Mouse (Mus musculus) macrophage (primary cell): ENCODE results near the gene Unc45a. TPM values are rescaled to one million over a fixed set of nuclear protein-coding genes. Genes with fewer than 3 reads are reported as not detected.
"Not testable (repeated sequence)": the region's sequence is repeated elsewhere in the genome, so short reads cannot be mapped to it uniquely, and the experiment has no call there.

Experiments
- H3K27ac ChIP-seq: fragments of 350-480 bp; formaldehyde crosslinking; 2 replicates; pipeline ENCODE4 v1.9.0; 2021
- H3K36me3 ChIP-seq: fragments of 350-480 bp; formaldehyde crosslinking; 2 replicates; pipeline ENCODE4 v1.9.0; 2021; ENCODE audit errors: inconsistent target
- H3K4me3 ChIP-seq: fragments of 350-480 bp; formaldehyde crosslinking; 2 replicates; pipeline ENCODE4 v1.9.0; 2021; ENCODE audit errors: inconsistent target
- H3K79me2 ChIP-seq: fragments of 350-480 bp; formaldehyde crosslinking; 2 replicates; pipeline ENCODE4 v1.9.0; 2021; ENCODE audit errors: inconsistent target
- WGBS: methylation state at CpG from one replicate; pipeline ENCODE4 v1.1.7; 2026; ENCODE audit warnings: inconsistent platforms; ENCODE audit not compliant: missing documents; 5-methylcytosine and 5-hydroxymethylcytosine counted together
- polyA plus RNA-seq: library from polyadenylated mRNA; stranded (reverse); fragments of 250-400 nt; gene quantifications from 3 replicates; pipeline ENCODE4 v1.2.4, GENCODE M21; 2018; ENCODE audit warnings: inconsistent platforms

Unc45a gene
- polyA plus RNA-seq, 1 experiment from 2014 or later = 14.3 TPM

DNA sequence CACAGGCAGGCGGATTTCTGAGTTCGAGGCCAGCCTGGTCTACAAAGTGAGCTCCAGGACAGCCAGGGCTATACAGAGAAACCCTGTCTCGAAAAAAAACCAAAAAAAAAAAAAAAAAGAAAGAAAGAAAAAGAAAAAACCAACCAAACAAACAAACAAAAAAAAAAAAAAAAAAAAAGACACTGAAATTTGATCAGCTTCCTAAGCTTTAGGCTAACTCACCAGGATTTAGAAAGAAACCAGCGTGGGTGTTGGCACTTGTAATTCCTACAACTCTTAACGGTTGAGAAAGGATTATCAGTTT, 16.0 kb downstream of the Unc45a start:
- H3K36me3 ChIP-seq = peaks cover 32% of the 10 kb centered on the region; the same call in 1 of the 2 replicates
- 83% methylated on average over 2 of the region's 5 CpGs for WGBS
- H3K79me2 ChIP-seq, H3K4me3 ChIP-seq, H3K27ac ChIP-seq: not testable (repeated sequence)

DNA sequence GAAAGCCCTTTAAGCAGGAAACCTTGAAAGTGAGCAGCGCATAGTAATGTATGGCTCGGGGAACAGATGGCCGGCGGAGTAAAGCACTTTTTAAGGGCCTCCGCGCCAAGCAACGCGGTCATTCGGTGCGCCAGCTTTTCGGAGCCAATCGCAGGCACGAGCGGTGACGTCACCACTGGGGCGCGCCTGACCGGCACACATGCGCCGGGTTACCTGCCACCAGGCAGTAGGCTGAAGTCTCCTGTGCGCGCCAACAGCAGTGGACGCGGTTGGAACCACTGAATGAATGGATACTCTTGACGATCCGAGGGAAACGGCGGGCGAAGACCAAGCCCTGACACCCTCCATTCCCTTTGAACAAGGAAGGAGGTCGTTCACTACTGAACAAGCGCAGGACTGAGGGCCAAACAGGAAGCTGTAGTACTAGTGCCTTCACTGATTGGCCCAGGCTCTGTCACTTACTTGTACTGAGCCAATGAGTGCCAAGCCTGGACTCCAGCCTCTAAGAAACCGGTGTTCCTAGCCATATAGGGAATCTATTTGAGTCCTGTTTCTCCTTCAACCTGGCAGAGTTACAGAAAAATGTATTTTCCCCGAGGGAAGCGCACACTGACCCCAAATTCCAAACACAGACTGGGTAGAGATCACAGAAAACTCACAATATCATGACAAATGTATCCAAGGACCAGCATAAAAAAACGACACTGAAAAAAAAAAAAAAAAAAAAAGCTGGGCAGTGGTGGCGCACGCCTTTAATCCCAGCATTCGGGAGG, 16.6 kb downstream of the Unc45a start, which contains the start of gene Rccd1:
Gene Rccd1, minus strand, starts transcription at position 412 of the 773 bp plus-strand sequence.
- WGBS = under 1% methylated on average over 34 of the region's 38 CpGs

DNA sequence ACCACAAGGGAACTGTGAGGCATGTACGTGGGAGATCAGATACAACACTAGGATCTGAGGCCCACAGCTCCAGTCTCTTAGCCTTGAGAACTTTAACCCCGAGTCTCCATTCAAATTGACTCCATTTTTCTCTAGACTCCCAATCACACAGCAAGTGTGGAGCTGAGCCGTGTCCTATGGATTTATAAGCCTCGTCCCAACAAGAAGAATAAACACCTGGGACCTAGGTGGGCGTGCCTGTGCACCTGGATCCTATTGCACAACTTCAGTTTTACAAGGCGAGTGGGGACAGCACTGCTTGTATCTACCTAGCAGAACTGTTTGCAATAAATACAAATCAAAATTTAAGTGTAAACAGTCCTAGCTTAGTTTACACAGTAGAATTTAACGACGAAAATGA, 17.5 kb downstream of the Unc45a start:
- Histone ChIP-seq H3K36me3 (peaks cover 23% of the 10 kb centered on the region; the same call in 1 of the 2 replicates), H3K79me2 (no peaks in the 10 kb centered on the region), H3K27ac (peak overlapping the region; percentile 54; the same call in 1 of the 2 replicates), H3K4me3 (peak overlapping the region; percentile 55)
- 24% methylated on average over 8 of the region's 8 CpGs for WGBS

More for the DNA sequence above, 16.6 kb downstream of the Unc45a start, which contains the start of gene Rccd1:
- peak within 1 kb of the TSS; percentile 54 for H3K27ac ChIP-seq
- peaks cover 28% of the 10 kb centered on the region; the same call in 1 of the 2 replicates for H3K36me3 ChIP-seq
- no peaks in the 10 kb centered on the region for H3K79me2 ChIP-seq
- peak within 1 kb of the TSS; percentile 55 for H3K4me3 ChIP-seq

DNA sequence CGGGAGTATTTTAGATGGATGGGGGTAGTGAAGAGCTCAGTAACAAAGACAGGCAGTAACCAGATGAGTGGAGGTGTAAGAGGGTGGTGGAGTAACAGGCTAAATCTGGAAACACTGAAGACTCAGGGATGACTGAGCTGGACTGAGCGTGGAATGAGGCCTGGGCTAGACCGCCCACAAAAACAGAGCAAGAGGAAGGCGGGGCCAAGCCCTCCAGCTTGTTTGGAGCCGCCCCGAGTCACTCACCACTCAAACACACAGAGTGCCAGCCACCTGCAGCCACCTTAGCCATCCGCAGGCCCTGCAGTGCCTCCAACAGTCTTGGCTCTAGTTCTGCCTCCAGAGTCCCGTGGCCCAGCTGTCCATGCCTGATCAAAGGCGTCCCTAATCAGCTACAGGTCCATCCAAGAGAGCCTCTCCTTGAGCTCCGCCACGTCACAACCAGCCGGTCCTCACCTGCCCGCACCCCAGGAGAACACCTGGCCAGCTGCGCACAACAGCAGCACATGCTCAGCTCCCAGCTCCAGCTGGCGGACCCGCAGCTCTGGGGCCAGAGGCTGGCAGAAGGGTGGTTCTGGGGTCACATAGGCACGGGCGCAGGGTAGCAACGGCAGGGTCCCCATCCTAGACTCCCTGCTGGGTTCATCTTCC, 20.8 kb downstream of the Unc45a start:
- WGBS = 92% methylated on average over 18 of the region's 19 CpGs
- no peak overlapping the region for H3K4me3 ChIP-seq
- no peaks in the 10 kb centered on the region for H3K79me2 ChIP-seq
- no peak overlapping the region for H3K27ac ChIP-seq
- 0 out of 2 replicates have a peak, but pooled peaks cover 4% of the 10 kb centered on the region for H3K36me3 ChIP-seq

DNA sequence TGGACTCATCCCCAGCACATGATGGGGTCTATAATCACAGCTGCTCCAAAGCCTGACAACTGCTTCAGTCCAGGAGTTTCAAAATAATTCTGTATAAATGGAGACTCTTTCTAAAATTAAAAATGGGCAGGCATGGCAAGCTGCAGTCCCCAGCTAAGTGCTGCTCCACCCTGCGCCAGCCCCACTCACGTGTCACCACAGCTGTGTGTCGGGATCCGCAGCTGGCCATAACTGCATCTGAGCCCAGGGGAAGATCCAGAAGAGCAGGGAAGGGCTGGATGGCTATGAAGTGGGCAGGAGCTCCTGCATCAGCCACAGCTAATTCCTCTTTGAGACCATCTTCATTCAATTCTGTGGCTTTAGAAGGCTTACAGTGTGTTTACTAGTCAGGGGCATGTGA, 22.1 kb downstream of the Unc45a start:
- WGBS = 100% methylated on average over 4 of the region's 4 CpGs
- Histone ChIP-seq H3K27ac (no peak overlapping the region), H3K79me2 (no peaks in the 10 kb centered on the region), H3K4me3 (no peak overlapping the region), H3K36me3 (peaks cover 8% of the 10 kb centered on the region; the same call in 1 of the 2 replicates)

DNA sequence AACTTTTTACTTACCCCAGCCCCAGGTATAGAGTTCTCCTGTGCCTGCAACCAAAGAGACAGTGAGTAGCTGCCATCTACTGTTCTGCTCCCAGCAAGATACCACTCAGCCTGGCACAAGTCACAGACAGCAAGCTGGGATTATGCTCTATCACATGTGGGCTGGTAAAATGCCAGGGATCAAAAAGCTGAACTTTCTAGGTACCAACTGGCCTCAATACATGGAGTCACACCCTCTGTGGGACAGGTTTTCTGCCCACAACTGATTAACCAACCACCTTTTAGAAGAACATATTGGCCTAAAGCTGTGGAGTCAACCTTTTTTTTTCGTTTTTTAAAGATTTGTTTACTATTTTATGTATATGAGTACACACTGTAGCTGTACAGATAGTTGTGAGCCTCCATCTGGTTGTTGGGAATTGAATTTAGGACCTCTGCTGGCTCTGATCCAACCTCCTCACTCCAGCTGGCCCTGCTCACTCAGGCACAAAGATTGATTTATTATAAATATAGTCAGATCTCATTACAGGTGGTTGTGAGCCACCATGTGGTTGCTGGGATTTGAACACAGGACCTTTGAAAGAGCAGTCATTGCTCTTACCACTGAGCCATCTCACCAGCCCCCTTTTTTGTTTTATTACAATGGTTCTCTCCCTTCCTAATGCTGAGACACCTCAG, 23.2 kb downstream of the Unc45a start:
- Histone ChIP-seq H3K79me2 (no peaks in the 10 kb centered on the region), H3K27ac (no peak overlapping the region), H3K36me3 (peaks cover 8% of the 10 kb centered on the region; the same call in 1 of the 2 replicates), H3K4me3 (no peak overlapping the region)
- 78% methylated on average over 1 of the region's 1 CpGs for WGBS

DNA sequence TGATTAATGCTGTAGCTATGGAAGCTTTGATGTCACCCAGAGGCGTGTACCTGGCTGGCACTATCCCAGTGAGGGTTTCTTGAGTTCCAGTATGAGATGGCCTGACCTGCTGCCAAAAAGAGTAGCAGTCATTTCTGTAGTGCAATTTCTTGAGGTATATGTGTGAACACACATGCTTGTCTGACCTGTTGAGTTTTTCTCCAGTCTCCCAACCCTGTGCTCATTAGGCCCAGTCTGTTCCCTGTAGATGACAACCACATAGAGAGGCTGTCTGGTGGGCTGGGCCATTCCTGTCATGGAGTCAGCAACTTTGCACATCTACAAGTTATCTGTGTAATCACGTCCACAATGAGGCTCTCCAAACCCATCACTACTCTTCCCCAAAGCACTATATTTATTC, 25.1 kb downstream of the Unc45a start:
- H3K4me3 ChIP-seq = no peak overlapping the region
- 83% methylated on average over 2 of the region's 2 CpGs for WGBS
- no peak overlapping the region for H3K27ac ChIP-seq
- no peaks in the 10 kb centered on the region for H3K79me2 ChIP-seq
- H3K36me3 ChIP-seq = peaks cover 8% of the 10 kb centered on the region; the same call in 1 of the 2 replicates

DNA sequence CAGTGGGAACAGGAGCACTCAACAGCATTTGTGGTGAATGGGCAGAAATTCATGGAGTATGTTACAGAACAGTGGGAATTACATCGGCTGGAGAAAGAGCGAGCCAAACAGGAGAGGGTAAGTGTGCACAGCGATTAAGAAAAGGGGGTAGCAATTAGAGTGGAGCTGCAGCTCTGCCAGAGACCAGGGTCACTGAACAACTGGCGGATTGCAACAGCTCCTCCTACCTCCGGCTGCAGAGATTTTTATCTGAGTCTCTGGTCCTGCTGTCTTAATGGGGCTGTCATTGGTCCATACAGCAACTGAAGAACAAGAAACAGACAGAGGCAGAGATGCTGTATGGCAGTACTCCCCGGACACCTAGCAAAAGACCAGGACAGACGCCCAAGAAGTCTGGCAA, 30.0 kb downstream of the Unc45a start:
- WGBS = 87% methylated on average over 7 of the region's 7 CpGs
- Histone ChIP-seq H3K79me2 (no peaks in the 10 kb centered on the region), H3K27ac (no peak overlapping the region), H3K4me3 (no peak overlapping the region), H3K36me3 (peaks cover 4% of the 10 kb centered on the region; the same call in 1 of the 2 replicates)

DNA sequence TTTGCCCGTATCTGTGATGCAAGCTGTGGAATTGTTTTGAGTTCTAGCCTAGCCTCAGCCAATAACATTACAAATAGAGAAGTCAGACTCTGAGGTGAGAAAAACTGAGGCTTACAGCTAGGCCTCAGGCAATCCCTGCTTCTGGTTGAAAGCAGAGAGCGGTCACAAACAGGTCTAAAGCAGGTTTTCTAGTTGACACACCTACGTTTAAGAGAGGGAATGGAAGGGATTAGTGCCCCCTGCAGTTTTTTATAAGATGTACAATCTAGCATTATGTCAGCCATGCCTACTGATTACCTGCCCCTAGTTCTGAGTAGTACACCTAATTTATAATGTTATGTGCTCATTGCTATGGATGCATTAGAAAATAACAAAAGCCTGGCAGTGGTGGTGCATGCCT, 33.0 kb downstream of the Unc45a start:
- 83% methylated on average over 3 of the region's 3 CpGs for WGBS
- H3K36me3 ChIP-seq = no peaks in the 10 kb centered on the region
- H3K79me2 ChIP-seq = no peaks in the 10 kb centered on the region
- H3K27ac ChIP-seq = no peak overlapping the region
- H3K4me3 ChIP-seq = no peak overlapping the region

DNA sequence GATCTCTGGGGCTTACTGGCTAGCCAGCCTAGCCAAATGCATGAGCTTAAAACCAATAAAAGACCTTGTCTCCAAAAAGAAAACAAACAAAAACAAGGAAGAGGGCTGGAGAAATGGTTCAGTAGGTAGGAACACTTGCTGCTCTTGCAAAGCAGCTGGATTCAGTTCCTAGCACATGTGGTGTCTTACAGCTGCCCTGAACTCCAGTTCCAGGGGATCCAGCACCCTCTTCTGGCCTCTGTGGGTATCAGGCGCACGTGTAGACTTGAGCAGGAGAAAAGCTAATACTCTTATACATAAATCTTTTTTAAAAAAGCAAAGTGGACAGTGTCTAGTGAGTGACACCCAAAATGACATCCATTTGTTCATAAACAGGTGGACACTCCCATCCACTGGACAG, 39.3 kb downstream of the Unc45a start:
- H3K36me3 ChIP-seq = no peaks in the 10 kb centered on the region

DNA sequence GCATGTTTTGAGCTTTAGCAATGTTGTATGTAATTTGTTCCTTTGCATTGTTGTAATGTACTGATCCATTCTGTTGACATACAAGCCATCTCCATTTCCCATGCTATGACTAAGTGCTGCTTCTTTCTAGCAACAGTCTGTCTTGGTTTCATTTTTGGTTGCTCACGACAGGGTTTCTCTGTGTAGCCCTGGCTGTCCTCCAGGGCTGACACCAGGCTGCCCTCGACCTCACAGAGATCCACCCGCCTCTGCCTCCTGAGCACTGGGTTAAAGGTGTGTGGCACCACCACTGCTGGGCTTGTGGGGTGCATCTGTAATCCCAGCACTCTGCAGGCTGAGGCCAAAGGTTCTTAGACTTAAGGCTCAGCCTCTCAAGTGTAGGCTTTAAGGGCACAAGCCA, 41.2 kb downstream of the Unc45a start:
- no peak overlapping the region for H3K4me3 ChIP-seq

More for the DNA sequence above, 39.3 kb downstream of the Unc45a start:
- no peak overlapping the region for H3K4me3 ChIP-seq
- peaks cover 57% of the 10 kb centered on the region for H3K79me2 ChIP-seq
- H3K27ac ChIP-seq = no peak overlapping the region
- WGBS = 100% methylated on average over 2 of the region's 2 CpGs

DNA sequence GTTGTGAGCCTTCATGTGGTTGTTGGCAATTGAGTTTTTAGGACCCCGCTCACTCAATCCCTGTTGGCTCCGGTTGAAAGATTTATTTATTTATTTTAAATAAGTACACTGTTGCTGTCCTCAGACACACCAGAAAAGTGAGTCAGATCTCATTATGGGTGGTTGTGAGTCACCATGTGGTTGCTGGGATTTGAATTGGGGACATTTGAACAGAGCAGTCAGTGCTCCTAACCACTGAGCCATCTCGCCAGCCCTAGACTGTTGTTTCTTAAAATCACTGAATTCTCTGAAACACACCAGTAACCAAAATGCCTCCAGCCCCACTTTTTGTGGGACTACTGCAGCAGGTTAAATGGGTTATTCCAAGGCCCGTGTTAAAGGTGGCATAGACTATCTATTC, 42.1 kb downstream of the Unc45a start:
- H3K79me2 ChIP-seq = peaks cover 72% of the 10 kb centered on the region
- H3K27ac ChIP-seq = no peak overlapping the region
- WGBS = 86% methylated on average over 4 of the region's 4 CpGs
- no peak overlapping the region for H3K4me3 ChIP-seq
- H3K36me3 ChIP-seq = no peaks in the 10 kb centered on the region

More for the DNA sequence above, 41.2 kb downstream of the Unc45a start:
- H3K27ac ChIP-seq = no peak overlapping the region
- H3K79me2 ChIP-seq = peaks cover 72% of the 10 kb centered on the region
- WGBS = 54% methylated on average over 3 of the region's 3 CpGs
- no peaks in the 10 kb centered on the region for H3K36me3 ChIP-seq

DNA sequence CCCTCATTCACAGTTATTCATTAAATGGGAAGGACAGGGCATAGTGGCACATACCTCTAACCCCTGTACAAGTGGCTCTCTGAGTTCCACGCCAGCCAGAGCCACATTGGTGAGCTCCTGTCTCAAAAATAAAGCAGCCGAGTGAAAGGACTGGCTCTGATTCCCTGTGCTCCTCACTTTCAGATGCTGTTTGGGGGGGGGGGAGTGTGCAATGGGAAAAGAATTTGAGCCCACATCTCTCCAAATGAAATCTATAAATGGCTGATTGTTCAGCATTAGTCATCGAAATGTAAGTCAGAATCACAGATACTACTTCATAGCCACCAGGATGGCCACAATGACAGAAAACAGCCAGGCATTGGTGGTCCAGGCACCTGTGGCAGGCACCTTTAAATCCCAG, 43.8 kb downstream of the Unc45a start:
- Histone ChIP-seq H3K36me3 (no peaks in the 10 kb centered on the region), H3K4me3 (no peak overlapping the region), H3K79me2 (peaks cover 68% of the 10 kb centered on the region), H3K27ac (no peak overlapping the region)
- WGBS = 79% methylated on average over 3 of the region's 3 CpGs

DNA sequence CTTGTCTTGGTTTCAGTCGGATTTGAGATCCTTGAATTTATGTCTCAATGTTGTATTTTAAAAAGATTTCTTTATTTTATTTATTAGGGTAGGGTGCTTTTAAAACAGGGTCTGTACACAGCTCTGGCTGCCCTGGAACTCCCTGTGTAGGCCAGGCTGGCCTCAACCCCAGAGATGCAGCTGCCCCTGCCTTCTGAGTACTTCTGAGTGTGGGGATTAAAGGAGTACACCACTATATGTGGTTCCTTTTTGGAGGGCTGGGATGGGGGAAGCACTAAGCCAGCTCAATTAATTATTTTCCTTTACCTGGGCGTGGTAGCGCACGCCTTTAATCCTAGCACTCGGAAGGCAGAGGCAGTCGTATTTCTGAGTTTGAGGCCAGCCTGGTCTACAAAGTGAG, 44.3 kb downstream of the Unc45a start:
- no peaks in the 10 kb centered on the region; the same call in 1 of the 2 replicates for H3K36me3 ChIP-seq
- H3K4me3 ChIP-seq = no peak overlapping the region
- 95% methylated on average over 5 of the region's 6 CpGs for WGBS
- H3K27ac ChIP-seq = no peak overlapping the region
- H3K79me2 ChIP-seq = peaks cover 63% of the 10 kb centered on the region
